Mouse (Mus musculus) heart, adult 8-10 months (tissue): ENCODE data around the gene Gemin2. TPM values are rescaled to one million over a fixed set of nuclear protein-coding genes. Genes with fewer than 3 reads are reported as not detected.
"Not testable (repeated sequence)": the region's sequence is repeated elsewhere in the genome, so short reads cannot be mapped to it uniquely, and the experiment has no call there.

ENCODE experiments used
- DNase-seq: peaks from one replicate; pipeline ENCODE4 v3.0.0; 2022; ENCODE audit warnings: low spot score
- total RNA-seq, 4 experiments: library from RNA; stranded (reverse); gene quantifications; 2 replicates each; pipeline ENCODE4 v1.2.4; 2022

The Gemin2 gene
- total RNA-seq, 4 experiments from 2014 or later: 4.3 to 6.2 (median 5.3) TPM

- DNase-seq: not testable (repeated sequence)
Measured at GRCm38 (mm10) chr12:59058242-59058641, 45.0 kb downstream of the Gemin2 start.

GRCm38 (mm10) chr12:59060322-59060721 lies 47.1 kb downstream of the Gemin2 start:
- no peak for DNase-seq

GRCm38 (mm10) chr12:59060993-59061595 lies 47.9 kb downstream of the Gemin2 start, which contains the start of gene Trappc6b:
Trappc6b (minus strand) TSS chr12:59061472.
- peak; percentile 79 for DNase-seq

- no peak for DNase-seq
Measured at GRCm38 (mm10) chr12:59064837-59065236, 51.6 kb downstream of the Gemin2 start.

GRCm38 (mm10) chr12:59065776-59066175 lies 52.6 kb downstream of the Gemin2 start:
- DNase-seq: no peak

- DNase-seq: peak; percentile 98
Measured at GRCm38 (mm10) chr12:59066448-59067077, 53.4 kb downstream of the Gemin2 start, which contains the start of gene Pnn. Pnn (plus strand) TSS chr12:59066884.

- peak; percentile 7 for DNase-seq
Measured at GRCm38 (mm10) chr12:59067095-59067494, 53.9 kb downstream of the Gemin2 start.

- no peak for DNase-seq
Measured at GRCm38 (mm10) chr12:59068791-59069190, 55.6 kb downstream of the Gemin2 start.

GRCm38 (mm10) chr12:59072286-59072685 lies 59.1 kb downstream of the Gemin2 start:
- DNase-seq: no peak

- DNase-seq: no peak
Measured at GRCm38 (mm10) chr12:59074052-59074451, 60.9 kb downstream of the Gemin2 start.

GRCm38 (mm10) chr12:59076996-59077395 lies 63.8 kb downstream of the Gemin2 start:
- no peak for DNase-seq

GRCm38 (mm10) chr12:59077883-59078282 lies 64.7 kb downstream of the Gemin2 start:
- DNase-seq: no peak

Other genes starting within 250 kb of the Gemin2 start
- 10 to 100 TPM; 42.2 to 47.9 (median 45.9) TPM for gene Sec23a, start 1.4 kb upstream of the Gemin2 start, total RNA-seq
- gene Trappc6b, start 48.1 kb downstream of the Gemin2 start, total RNA-seq: 10 to 100 TPM; 57.6 to 75.2 (median 68.7) TPM
- gene Pnn, start 53.5 kb downstream of the Gemin2 start, total RNA-seq: 10 to 100 TPM; 18.8 to 35.6 (median 25.9) TPM
- gene Mia2, start 82.4 kb downstream of the Gemin2 start, total RNA-seq: 100 to 1,000 TPM in 2 of 4 experiments, 10 to 100 TPM in 2; 93.4 to 113 (median 106) TPM
- gene Fbxo33, start 206.3 kb downstream of the Gemin2 start, total RNA-seq: 1 to 10 TPM; 5.0 to 9.9 (median 7.9) TPM